Mouse (Mus musculus) lung, adult 10 weeks (tissue): Measurements from ENCODE around the gene Ifna1. TPM values are rescaled to one million over a fixed set of nuclear protein-coding genes. Genes with fewer than 3 reads are reported as not detected.

Source experiments
- polyA plus RNA-seq: library from polyadenylated mRNA; stranded (reverse); fragments of 350-450 nt; fragmentation: Illumina TruSeq; extraction: RNeasy Lipid Tissue Mini Kit (QIAGEN cat#74804); gene quantifications from one replicate; pipeline ENCODE4 v1.2.3, GENCODE M21; 2014; ENCODE audit warnings: low read depth, low replicate concordance; ENCODE audit not compliant: insufficient read depth

Ifna1 gene
- not detected for polyA plus RNA-seq

DNA sequence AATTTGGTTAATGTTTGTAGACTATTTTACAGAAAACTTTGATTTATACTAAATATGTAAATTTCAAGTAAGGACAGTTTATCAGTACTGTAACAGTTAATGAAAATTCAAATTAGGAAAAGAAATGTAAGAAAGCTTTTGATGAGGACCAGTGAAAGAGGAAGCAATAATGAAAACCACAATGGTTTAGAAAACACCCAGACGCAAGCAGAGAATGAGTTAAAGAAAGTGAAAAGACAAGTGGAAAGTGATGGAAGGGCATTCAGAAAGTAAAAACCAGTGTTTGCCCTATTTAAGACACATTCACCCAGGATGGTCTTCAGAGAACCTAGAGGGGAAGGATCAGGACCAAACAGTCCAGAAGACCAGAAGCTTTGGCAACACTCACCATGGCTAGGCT is at the start of gene Ifna1:
TSS of gene Ifna1 (plus strand) at position 390 of the 400 bp plus-strand sequence.

DNA sequence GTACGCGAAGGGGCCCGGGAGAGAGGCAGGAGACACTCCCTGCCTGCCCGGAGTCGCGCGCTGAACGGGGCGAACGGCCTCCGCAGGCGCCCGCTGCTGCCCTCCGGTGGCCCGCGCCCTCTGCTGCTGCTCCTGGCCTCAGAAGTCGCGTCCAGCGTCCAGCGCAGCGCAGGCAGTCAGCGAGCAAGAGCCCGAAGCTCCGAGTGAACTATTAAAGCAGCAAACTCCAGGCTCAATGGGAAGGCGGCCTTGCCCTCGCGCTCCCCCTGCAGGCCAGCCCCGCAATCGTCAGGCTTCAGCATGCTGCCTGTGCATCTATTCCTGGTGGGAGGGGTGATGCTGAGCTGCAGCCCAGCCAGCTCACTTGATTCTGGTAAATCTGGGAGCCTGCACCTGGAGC is 46.9 kb upstream of the Ifna1 start, which contains the start of gene Gm13287:
TSS of gene Gm13287 (plus strand) at position 301 of the 400 bp plus-strand sequence.

DNA sequence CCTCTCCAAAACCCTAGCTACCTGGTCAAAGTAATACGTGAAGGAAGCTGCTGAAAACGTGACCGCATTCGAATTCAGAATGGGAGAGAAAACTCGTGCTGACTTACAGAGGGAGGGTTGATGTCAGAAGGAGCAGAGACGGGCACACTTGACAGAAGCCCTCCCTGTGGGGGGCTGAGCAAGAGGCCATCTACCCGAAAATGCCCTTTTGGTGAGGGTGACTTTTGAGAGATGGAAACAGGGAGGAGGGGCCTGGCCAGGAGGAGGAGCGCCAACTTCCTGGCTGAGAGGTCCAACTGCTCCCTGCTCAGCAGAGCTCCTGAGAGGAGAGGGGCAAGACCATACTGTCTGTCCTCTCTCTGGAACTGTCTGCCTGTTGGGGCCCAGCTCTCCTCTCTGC is 44.7 kb upstream of the Ifna1 start, which contains the start of gene Gm13288:
TSS of gene Gm13288 (plus strand) at position 301 of the 400 bp plus-strand sequence.

DNA sequence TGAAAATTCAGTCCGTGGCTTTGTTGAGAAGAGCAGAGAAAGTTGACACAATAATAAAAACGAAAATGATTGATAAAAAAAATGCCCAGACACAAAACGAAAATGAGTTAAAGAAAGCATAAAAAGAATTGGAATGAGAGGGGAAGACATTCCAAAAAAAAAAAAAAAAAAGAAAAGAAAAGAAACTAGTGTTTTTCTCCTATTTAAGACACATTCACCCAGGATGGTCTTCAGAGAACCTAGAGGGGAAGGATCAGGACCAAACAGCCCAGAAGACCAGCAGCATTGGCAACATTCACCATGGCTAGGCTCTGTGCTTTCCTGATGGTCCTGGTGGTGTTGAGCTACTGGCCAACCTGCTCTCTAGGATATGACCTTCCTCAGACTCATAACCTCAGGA is 34.0 kb upstream of the Ifna1 start, which contains the start of gene Ifna7:
TSS of gene Ifna7 (plus strand) at position 301 of the 400 bp plus-strand sequence.

DNA sequence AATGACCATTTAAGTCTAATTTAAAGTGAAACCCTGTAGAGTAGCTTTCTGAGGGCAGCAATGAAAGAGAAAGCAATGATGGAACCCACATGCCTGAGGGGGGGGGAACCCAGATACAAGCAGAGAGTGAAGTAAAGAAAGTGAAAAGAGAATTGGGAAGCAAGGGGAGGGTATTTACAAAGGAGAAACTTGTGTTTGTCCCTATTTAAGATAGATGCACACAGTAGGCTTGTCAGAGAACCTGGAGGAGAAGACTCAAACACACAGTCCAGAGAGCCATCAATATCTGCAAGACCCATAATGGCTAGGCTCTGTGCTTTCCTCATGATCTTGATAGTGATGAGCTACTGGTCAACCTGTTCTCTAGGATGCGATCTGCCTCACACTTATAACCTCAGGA is 30.2 kb upstream of the Ifna1 start, which contains the start of gene Ifna11:
TSS of gene Ifna11 (plus strand) at position 301 of the 400 bp plus-strand sequence.

DNA sequence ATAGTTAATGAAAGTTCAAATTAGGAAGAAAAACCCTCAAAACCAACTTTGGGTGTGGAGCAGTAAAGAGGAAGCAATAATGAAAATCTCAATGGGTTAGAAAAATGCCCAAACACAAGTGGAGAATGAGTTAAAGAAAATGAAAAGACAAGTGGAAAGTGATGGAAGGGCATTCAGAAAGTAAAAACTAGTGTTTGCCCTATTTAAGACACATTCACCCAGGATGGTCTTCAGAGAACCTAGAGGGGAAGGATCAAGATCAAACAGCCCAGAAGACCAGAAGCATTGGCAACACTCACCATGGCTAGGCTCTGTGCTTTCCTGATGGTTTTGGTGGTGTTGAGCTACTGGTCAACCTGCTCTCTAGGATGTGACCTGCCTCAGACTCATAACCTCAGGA is 22.8 kb upstream of the Ifna1 start, which contains the start of gene Ifna6:
TSS of gene Ifna6 (plus strand) at position 301 of the 400 bp plus-strand sequence.

DNA sequence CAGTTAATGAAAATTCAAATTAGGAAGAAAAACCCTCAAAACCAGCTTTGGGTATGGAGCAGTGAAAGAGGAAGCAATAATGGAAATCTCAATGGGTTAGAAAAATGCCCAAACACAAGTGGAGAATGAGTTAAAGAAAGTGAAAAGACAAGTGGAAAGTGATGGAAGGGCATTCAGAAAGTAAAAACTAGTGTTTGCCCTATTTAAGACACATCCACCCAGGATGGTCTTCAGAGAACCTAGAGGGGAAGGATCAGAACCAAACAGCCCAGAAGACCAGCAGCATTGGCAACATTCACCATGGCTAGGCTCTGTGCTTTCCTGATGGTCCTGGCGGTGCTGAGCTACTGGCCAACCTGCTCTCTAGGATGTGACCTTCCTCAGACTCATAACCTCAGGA is 14.7 kb upstream of the Ifna1 start, which contains the start of gene Ifna5:
TSS of gene Ifna5 (plus strand) at position 301 of the 400 bp plus-strand sequence.

DNA sequence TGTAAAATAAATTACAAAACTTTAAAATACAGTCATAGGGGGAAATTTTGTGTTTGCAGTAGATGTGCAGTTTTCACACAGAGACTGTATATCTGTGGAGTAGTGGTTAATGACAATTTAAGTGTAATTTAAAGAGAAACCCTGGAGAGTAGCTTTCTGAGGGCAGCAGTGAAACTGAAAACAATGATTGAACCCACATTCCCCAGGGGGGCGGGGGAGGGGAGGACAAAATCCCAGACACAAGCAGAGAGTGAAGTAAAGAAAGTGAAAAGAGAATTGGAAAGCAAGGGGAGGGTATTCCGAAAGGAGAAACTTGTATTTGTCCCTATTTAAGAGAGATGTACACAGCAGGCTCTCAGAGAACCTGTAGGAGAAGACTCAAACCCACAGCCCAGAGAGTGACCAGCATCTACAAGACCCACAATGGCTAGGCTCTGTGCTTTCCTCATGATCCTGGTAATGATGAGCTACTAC is 8.4 kb upstream of the Ifna1 start, which contains the start of gene Ifna4:
TSS of gene Ifna4 (plus strand) at position 424 of the 474 bp plus-strand sequence.

DNA sequence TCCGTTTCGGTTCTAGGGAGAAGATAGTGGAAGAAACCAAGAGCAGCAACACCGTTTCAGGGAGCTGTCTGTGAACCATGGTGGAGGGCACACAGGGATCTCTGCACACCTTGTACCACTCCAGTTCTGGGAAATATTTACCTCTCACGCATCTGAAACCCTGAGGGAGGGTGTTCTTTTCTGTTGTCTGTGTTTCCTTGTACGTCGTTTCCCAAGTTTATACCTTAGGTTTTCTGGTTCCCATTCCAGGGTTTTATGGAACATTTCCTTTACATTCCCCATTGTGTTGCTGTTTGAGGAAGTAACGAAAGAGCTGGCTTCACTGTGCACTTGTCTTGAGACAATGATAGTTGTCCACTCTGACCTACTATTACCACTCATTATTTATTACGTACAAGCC is 30.2 kb downstream of the Ifna1 start, which contains the start of gene Ifne:
TSS of gene Ifne (minus strand) at position 101 of the 400 bp plus-strand sequence.

Other genes starting within 250 kb of the Ifna1 start
- gene Ifna12, start 246.7 kb upstream of the Ifna1 start, polyA plus RNA-seq: not detected
- not detected for gene C87499, start 215.7 kb upstream of the Ifna1 start, polyA plus RNA-seq
- gene Ifna13, start 205.6 kb upstream of the Ifna1 start, polyA plus RNA-seq: not detected
- not detected for gene Ifna16, start 173.2 kb upstream of the Ifna1 start, polyA plus RNA-seq
- not detected for gene Ifna2, start 166.2 kb upstream of the Ifna1 start, polyA plus RNA-seq
- gene Ifnab, start 158.7 kb upstream of the Ifna1 start, polyA plus RNA-seq: not detected
- not detected for gene Gm26566, start 128.3 kb upstream of the Ifna1 start, polyA plus RNA-seq
- 30.6 TPM for gene Klhl9, start 127.6 kb upstream of the Ifna1 start, polyA plus RNA-seq
- not detected for gene Gm13271, start 95.2 kb upstream of the Ifna1 start, polyA plus RNA-seq
- gene Gm13283, start 90.0 kb upstream of the Ifna1 start, polyA plus RNA-seq: not detected
- not detected for gene Gm13290, start 76.3 kb upstream of the Ifna1 start, polyA plus RNA-seq
- not detected for gene Gm13289, start 73.2 kb upstream of the Ifna1 start, polyA plus RNA-seq
- not detected for gene Gm13272, start 70.2 kb upstream of the Ifna1 start, polyA plus RNA-seq
- not detected for gene Ifnz, start 68.0 kb upstream of the Ifna1 start, polyA plus RNA-seq
- not detected for gene Gm13276, start 64.4 kb upstream of the Ifna1 start, polyA plus RNA-seq
- gene Gm13277, start 61.5 kb upstream of the Ifna1 start, polyA plus RNA-seq: not detected
- gene Gm13278, start 58.5 kb upstream of the Ifna1 start, polyA plus RNA-seq: not detected
- not detected for gene Gm13275, start 55.6 kb upstream of the Ifna1 start, polyA plus RNA-seq
- gene Gm13279, start 52.7 kb upstream of the Ifna1 start, polyA plus RNA-seq: not detected
- gene Gm13285, start 50.4 kb upstream of the Ifna1 start, polyA plus RNA-seq: not detected
- gene Gm13287, start 46.8 kb upstream of the Ifna1 start, polyA plus RNA-seq: not detected
- not detected for gene Gm13288, start 44.6 kb upstream of the Ifna1 start, polyA plus RNA-seq
- not detected for gene Ifna7, start 33.9 kb upstream of the Ifna1 start, polyA plus RNA-seq
- gene Ifna11, start 30.1 kb upstream of the Ifna1 start, polyA plus RNA-seq: not detected
- not detected for gene Ifna6, start 22.7 kb upstream of the Ifna1 start, polyA plus RNA-seq
- gene Ifna5, start 14.6 kb upstream of the Ifna1 start, polyA plus RNA-seq: not detected
- gene Ifna4, start 8.2 kb upstream of the Ifna1 start, polyA plus RNA-seq: not detected
- gene Ifne, start 30.1 kb downstream of the Ifna1 start, polyA plus RNA-seq: not detected